Mouse (Mus musculus): ENCODE results near the gene Hist3h2a.

DNA sequence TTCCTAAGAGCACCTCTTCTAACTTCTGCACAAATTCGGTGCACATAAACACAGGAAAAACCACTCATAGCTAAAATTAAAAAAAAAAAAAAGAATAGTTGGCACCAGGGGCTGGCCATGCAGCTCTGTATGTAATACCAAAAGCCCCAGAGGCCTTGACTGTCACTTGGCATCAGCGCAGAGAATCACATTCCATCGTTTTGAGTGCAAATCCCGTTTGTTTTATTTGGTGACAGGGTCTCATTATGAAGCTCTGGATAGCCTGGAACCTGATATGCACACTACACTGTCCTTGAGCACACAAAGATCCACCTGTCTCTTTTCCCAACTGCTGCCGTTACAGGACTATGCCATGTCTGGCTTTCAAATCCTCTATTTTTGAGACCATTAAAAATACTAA is 3.3 kb upstream of the Hist3h2a start:
- no peak for TF ChIP-seq CTCF (IDR thresholded peaks at IDR 0.05; ENCODE audit: low read depth, low read length)
- TF ChIP-seq POLR2A (IDR thresholded peaks at IDR 0.05; ENCODE audit: insufficient read depth, low read length), result no peak

Data from ES-Bruce4 (cell line).